Mouse (Mus musculus) G1E (cell line): Measurements from ENCODE around the gene Arhgap11a.

Experiments
- CTCF ChIP-seq: IDR thresholded peaks from 2 replicates; pipeline ENCODE4 v1.5.1; 2012; ENCODE audit warnings: low read depth, low read length, inconsistent platforms, mixed read lengths
- GATA1 ChIP-seq: IDR thresholded peaks from 2 replicates; pipeline ENCODE4 v1.6.1; 2012; ENCODE audit warnings: borderline replicate concordance, low read length, inconsistent platforms, mixed read lengths
- GATA2 ChIP-seq: IDR thresholded peaks from 2 replicates; pipeline ENCODE4 v1.6.1; 2012; ENCODE audit warnings: low read depth, low read length, inconsistent platforms, borderline replicate concordance
- POLR2AphosphoS5 ChIP-seq: IDR thresholded peaks from 2 replicates; pipeline ENCODE4 v1.6.1; 2012; ENCODE audit warnings: low read depth, low read length, inconsistent platforms; ENCODE audit not compliant: insufficient replicate concordance
- TAL1 ChIP-seq: conservative IDR thresholded peaks from 2 replicates; pipeline ENCODE4 v1.6.1; 2012; ENCODE audit warnings: low read depth, low read length, inconsistent platforms, mixed read lengths

GRCm38 (mm10) chr2:113835219-113835618, 13.2 kb downstream of the Arhgap11a start:
- TF ChIP-seq CTCF (no peak), GATA1 (no peak), POLR2AphosphoS5 (no peak), GATA2 (no peak), TAL1 (no peak)
